Mouse (Mus musculus): ENCODE measurements around the gene Clec4d.
"Not testable (repeated sequence)": the region's sequence is repeated elsewhere in the genome, so short reads cannot be mapped to it uniquely, and the experiment has no call there.

Gene Clec4d

GRCm38 (mm10) chr6:123261555-123262161 lies at the start of gene Clec4d:
TSS of gene Clec4d (plus strand) at chr6:123262111.
- DNase-seq (ENCODE audit: low spot score), result no peak

DNA sequence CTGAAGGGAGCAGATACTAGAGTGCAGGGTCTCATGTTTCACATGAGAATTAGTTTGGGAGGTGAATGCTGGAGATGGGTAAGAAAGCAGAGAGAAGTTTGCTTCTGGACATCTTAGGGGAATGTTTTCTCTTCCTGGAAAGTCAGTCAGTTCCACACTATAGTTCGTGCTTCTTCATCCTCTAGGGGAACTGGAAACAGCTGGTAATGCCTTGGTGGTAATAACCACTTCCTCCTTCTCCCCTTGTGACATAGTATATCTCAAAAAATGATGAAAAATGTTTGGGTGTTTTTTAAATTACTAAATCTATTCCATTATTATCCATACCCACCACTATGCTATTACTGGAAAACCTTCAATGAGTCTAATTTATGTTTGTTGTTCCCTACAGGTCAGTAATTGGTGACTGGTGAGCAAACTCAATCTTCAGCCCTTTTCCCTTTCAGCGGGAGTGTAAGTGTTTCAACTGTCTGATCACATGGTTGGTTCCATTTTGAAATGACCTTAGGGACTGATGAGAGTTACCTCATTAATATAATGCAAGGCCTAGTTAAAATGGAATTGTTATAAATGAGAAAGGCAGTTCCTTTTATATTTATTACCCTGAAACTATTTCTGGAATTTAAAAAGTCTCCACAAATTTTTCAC lies 34.3 kb upstream of the Clec4d start:
- DNase-seq (ENCODE audit: low spot score), result no peak

DNA sequence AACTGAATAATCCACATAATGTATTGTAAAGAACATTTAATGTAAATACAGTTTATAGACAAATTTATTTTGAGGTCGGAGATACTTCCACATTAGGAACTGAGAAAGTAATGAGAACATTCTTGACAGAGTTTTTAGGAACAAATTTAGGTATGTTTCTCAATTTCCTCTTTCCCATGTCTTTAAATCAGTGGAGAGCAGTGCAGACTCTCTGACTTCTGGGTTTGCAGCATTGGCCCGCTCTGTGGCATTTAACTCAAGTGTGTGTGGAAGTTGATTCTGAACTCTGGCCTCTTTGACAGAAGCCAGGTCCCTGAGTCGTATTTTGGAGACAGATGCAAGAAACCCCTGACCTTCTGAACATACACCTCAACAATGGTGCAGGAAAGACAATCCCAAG lies 32.3 kb upstream of the Clec4d start, which contains the start of gene Clec4n:
Gene Clec4n, plus strand, starts transcription at position 200 of the 400 bp plus-strand sequence.
- DNase-seq (ENCODE audit: low spot score), result no peak

DNA sequence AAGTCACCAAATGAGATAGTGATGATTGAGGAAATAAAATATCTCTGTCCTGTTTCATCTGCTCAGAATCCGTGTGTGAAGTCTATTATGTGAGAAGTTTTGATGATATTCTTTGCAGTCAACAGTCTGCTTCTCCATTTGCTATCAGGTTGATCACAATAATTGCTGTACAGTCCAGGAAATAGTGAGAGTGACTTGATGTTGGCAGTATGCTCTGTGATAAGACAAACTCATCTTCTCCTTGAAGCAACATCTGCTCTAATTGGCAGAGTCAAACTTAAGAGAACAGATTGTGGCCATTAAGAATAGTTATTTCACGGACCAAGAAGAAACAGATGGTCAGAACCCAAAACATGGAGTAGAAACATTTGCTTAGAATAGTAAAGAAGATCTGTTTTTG lies 30.8 kb upstream of the Clec4d start:
- no peak for DNase-seq (ENCODE audit: low spot score)

DNA sequence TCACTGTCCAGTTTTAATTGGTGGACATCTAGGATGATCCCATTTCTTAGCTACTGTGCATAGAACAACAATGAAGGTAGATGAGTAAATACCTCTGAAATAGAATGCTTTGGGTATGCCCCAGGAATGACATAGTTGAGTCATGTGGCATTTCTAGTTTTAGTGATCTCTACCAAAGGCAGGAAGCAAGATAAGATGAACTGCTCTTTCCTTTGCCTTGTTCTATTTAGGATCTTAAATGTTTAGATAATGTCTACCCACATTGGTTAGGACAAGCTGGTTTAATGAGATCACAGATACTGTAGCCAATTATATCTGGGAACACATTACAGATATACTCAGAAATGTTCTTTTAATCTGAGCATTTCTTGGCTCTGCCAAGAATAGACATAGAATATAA lies 24.3 kb upstream of the Clec4d start:
- no peak for DNase-seq (ENCODE audit: low spot score)

DNA sequence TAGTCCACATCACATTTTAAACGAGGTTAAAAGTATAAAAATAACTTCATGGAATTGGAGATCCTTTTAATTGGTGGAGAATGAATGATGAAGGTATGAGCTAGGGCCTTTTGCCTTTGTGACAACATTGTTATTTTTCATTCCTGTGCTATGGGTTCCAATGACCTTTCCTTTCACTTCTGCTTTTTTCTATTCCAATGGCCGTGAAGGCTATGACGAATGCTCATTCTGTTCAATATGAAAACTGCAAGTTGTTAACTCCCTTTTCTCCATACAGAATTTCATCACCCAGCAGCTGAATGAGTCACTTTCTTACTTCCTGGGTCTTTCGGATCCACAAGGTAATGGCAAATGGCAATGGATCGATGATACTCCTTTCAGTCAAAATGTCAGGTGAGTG lies 17.7 kb upstream of the Clec4d start:
- DNase-seq (ENCODE audit: low spot score), result no peak

DNA sequence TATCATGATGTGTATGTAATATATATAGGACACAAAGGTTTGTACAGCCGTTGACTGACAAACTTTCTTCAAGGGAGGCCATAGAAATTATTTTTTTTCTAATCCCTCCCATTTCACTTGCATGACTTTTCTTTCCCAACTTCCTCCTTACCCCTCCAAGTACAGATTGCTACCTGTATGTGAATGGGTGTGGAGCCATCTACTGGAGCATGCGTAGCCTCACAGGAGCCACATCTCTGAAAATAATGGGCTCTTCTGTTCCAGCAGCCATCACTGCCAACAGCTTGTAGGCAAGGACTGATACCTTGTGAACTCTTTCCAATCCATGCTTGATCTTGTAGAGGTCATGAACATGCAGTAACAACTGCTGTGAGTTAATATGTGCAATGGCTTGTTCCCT lies 13.0 kb upstream of the Clec4d start:
- not testable (repeated sequence) for DNase-seq (ENCODE audit: low spot score)

DNA sequence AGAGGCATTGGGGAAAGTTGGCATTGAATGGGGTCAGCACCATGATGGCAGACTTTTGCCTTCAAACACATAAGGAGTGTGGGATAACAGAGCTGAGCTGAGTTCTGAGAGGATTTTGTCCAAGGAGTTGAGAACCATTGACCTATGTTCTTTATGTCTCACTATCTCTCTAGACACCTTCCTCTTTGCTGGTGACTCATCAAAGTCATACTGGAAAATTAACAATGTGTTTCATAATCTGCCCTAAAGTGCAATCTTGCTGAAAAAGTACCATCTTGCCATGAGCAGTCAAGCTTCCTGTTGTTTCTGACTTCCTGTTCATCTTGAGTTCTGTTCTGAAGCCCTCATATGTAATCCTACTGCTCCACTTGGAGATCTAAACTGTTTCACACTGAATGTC lies 9.2 kb upstream of the Clec4d start:
- no peak for DNase-seq (ENCODE audit: low spot score)

DNA sequence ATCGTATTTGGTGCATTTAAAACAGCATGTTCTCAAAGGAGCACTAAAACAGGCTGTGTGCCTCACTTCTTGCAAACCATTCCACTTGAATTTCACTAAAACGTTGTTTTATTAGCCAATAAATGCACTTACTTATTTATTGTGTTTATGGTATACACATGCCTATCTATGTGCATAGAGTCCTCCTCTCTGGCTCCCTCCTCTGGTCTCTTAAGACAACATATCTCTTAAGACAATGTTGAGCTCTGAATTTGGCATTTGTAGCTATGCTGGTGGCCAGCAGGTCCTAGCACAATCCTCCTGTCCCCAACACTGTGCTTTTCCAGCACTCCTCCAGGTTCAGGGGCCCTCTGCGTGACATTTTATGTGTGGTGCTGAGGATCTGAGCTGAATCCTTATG lies 3.0 kb upstream of the Clec4d start:
- no peak for DNase-seq (ENCODE audit: low spot score)

GRCm38 (mm10) chr6:123259889-123260603 lies 1.9 kb upstream of the Clec4d start:
- DNase-seq (ENCODE audit: low spot score), result no peak

GRCm38 (mm10) chr6:123260868-123261267 lies 1.0 kb upstream of the Clec4d start:
- no peak for DNase-seq (ENCODE audit: low spot score)

- DNase-seq (ENCODE audit: low spot score), result no peak
Measured at GRCm38 (mm10) chr6:123264194-123264593, 2.3 kb downstream of the Clec4d start.

DNA sequence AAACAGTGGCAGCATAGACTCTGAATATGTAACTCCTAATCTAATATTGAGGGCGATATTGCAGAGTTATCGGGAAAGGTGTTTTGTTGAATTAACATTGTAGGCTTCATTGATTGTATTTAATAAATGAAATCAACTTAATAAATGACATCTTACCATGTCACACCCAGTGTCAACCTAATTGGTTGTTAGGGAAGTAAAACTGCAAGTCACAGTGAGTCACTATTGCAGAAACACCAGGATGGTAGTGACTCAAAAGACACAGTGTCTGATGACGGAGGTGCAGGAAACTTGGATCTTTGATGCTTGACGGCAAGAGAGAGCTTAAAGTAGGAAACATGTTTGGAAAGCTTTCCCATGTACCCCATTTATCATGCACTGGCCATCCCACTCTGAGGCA lies 3.9 kb downstream of the Clec4d start:
- no peak for DNase-seq (ENCODE audit: low spot score)

- DNase-seq (ENCODE audit: low spot score), result no peak
Measured at GRCm38 (mm10) chr6:123266945-123267344, 5.0 kb downstream of the Clec4d start.

DNA sequence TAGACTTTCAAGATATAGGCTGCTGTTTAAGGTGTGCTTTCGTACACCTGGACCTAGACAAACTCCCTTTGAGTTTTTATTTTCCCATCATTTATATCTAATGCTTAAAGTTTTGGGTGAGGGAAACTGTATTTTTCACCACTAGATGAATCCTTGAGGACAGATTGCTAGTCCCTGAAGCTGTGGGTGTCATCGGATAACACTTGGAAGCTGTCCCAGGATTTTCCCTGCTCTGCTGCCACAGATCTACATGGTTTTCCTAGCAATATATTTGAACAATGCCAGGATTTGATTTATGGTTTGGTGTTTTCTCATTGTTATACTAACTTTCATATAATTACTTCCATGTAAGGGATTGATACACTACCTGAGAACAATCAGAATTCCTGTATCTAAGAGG lies 17.5 kb downstream of the Clec4d start:
- no peak for DNase-seq (ENCODE audit: low spot score)

DNA sequence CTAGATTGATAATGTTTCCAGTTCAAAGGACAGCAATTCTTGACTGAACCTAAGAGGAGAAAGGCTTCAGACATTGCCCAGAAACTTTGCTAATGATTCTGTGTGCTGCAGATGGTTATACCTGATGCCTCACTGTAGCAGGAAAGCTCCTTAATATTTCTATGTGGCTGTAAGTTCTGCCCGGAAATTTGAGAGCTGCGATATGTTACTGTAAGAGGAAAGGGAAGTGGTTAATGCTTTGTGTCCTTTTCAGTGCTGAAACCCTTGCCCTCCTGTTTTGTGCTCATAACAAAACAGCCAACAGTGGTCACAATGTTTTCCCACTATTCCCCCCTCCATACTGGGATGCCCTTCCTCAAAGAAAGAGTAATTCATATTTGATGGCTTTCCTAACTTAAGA lies 24.4 kb downstream of the Clec4d start:
- DNase-seq (ENCODE audit: low spot score), result no peak

GRCm38 (mm10) chr6:123288931-123289330 lies 27.0 kb downstream of the Clec4d start:
- DNase-seq (ENCODE audit: low spot score), result no peak

DNA sequence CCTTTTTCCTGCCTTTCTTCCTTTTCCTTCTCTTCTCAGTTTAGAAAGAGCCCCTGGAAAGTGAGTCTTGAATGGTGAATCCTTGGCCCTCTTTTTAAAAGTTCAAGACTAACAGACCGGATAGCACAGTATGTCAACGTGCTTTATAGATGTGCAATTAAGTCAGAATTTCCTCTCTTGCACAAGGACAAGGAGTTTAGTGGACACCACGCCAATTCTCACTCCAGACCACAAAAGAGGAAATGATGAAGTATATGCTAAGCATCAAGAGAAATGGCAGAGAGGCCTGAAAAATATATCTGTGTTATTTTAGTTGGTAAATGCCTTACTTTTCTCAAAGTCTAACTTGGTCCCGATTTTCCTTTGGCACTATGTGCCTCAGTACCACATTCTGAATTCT lies 27.8 kb downstream of the Clec4d start, which contains the start of gene Clec4e:
Gene Clec4e, minus strand, starts transcription at position 118 of the 400 bp plus-strand sequence.
- DNase-seq (ENCODE audit: low spot score), result no peak

GRCm38 (mm10) chr6:123292751-123293400 lies 31.0 kb downstream of the Clec4d start:
- DNase-seq (ENCODE audit: low spot score), result no peak

GRCm38 (mm10) chr6:123293509-123293908 lies 31.6 kb downstream of the Clec4d start:
- not testable (repeated sequence) for DNase-seq (ENCODE audit: low spot score)

DNA sequence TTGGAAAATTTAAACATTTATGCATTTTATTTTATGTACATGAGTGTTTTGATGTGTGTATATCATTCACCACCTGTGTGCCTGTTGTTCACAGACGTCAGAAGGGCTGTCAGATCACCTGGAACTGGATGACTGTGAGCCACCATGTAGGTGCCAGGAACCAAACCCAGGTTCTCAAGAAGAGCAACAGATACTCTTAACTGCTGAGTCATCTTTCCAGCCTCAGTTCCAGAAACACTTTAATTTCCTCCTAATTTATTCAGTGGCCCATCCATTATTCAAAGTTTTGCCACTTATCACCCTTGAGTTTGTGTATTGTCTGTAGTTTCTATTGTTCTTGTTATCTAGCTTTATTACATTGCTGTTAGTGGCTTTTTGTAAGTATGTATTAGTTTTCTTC lies 34.8 kb downstream of the Clec4d start:
- DNase-seq (ENCODE audit: low spot score), result no peak

- not testable (repeated sequence) for DNase-seq (ENCODE audit: low spot score)
Measured at GRCm38 (mm10) chr6:123306315-123306714, 44.4 kb downstream of the Clec4d start.

DNA sequence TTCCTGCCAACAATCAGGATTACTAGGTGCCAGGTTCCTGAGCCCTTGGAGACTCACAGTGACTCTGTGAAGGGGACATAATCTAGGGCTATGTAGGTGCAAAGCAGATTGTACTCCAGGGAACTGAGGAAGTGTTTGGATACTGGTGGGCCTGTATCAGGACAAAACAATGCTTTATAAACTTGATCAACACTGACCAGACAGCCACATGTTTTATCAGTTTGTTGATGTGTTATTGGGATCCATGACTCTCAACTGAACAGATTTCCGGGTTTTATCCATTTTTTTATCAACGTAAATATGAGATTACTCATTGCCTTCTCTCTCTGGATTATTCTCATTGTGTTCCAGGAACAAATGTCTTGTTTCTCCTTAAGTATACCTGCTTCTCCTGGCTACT lies 46.1 kb downstream of the Clec4d start, which contains the start of gene Vmn2r19:
Gene Vmn2r19, plus strand, starts transcription at position 301 of the 400 bp plus-strand sequence.
- no peak for DNase-seq (ENCODE audit: low spot score)
